Mouse (Mus musculus): Measurements from ENCODE around the gene Srsf7. TPM values are rescaled to one million over a fixed set of nuclear protein-coding genes. Genes with fewer than 3 reads are reported as not detected.

The Srsf7 gene
- polyA plus RNA-seq, 1 experiment: 33.3 TPM

DNA sequence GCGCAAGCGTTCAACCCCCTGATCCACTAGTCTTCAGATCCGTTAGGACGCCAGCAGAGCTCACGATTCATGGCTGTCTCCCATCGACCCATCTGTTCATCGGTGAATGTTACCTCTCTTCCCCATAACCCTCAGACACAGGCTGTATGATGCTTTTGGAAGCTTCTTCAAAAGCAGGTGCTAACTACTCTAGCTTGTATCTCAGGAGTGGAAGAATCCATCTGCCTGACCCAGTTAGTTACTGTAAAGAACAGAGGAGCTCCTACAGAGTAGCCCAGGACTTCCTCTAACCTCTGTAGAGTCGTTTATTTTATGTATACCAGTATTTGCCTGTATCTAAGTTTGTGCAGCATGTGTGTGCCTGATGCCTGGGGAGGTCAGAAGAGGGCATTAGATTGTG lies 50.2 kb downstream of the Srsf7 start:
- Histone ChIP-seq H3K4me1 (ENCODE audit: control insufficient read depth, insufficient read depth, insufficient read length, low read length) (no peaks in the 10 kb centered on the region), H3K4me3 (ENCODE audit: insufficient read depth, low read depth, low read length) (no peak overlapping the region), H3K27ac (replicated peaks; ENCODE audit: low read depth, low read length) (no peak overlapping the region)

DNA sequence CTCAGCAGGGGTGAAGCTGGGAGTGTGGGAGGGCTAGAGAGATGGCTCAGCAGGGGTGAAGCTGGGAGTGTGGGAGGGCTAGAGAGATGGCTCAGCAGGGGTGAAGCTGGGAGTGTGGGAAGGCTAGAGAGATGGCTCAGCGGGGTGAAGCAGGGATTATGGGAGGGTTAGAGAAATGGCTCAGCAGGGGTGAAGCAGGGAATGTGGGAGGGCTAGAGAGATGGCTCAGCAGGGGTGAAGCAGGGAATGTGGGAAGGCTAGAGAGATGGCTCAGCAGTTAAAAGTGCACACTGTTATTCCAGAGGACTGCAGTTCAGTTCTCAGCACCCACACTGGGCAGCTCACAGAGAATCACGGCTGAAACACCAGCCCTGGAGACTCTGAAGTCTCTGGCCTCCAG lies 53.5 kb downstream of the Srsf7 start:
- 0 out of 2 replicates have a peak, but pooled peaks cover 2% of the 10 kb centered on the region for H3K4me1 ChIP-seq (ENCODE audit: control insufficient read depth, insufficient read depth, insufficient read length, low read length)
- H3K27ac ChIP-seq (replicated peaks; ENCODE audit: low read depth, low read length): no peak overlapping the region

DNA sequence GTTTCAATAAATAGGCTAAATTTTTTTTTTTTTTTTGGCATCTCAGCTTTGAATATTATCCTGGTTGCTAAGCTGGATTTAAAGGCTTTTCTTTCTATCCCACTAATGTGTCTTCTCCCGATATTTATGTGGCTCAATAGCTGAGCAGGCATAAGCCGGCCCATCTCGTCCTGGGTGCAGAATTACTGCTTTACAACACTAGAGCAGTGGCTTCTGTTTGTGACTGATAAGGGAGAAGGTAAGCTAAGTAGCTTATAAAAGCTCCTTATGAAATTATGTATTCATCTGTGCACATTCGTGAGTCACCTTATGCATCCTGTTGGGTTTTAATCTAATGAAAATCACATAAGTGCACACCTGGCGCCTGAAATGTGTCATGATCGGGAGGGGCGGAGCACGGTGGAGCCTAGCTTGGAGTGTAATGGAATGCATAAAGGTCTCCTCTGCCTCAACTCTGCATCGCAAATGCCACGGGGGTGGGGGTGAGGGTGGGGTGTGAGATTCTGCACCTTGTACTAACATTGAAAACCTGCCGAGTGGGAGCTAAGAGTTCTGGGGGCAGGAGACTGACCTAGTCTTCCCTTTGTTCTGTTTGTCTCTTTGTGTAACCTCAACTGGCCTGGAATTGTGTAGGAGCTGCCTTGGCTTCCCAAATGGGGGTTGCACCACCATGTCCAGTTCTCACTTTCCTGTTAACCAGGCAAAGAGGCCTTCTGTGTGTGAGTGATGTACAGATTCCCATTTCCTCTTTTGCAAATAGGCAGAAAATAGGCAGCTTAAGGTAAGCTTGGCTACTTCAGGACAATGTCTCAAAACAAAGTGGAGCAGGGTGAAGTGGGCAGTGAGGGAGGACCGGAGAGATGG lies 54.1 kb downstream of the Srsf7 start:
- 0 out of 2 replicates have a peak, but pooled peaks cover 2% of the 10 kb centered on the region for H3K4me1 ChIP-seq (ENCODE audit: control insufficient read depth, insufficient read depth, insufficient read length, low read length)
- no peak overlapping the region for H3K27ac ChIP-seq (replicated peaks; ENCODE audit: low read depth, low read length)
- no peak overlapping the region for H3K4me3 ChIP-seq (ENCODE audit: insufficient read depth, low read depth, low read length)

More for the DNA sequence above, 53.5 kb downstream of the Srsf7 start:
- H3K4me3 ChIP-seq (ENCODE audit: insufficient read depth, low read depth, low read length): no peak overlapping the region

DNA sequence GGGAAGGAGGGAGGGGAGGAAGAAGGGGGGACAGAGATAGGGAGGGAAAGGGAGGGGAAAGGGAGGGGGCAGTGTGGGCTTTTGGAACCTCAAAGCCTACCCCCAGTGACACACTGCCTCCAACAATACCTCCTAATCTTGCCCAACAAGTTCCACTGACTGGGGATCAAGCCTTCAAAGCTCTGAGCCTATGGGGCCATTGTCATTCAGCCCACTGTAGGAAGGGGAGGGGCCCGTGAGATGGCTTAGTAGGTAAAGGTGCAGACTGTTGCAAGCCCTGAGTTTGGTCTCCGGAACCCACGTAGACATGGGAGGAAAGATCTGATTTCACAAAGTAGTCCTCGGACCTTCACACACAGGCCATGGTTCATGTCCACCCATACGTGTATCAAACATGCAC lies 55.8 kb downstream of the Srsf7 start:
- no peak overlapping the region for H3K4me3 ChIP-seq (ENCODE audit: insufficient read depth, low read depth, low read length)
- 0 out of 2 replicates have a peak, but pooled peaks cover 2% of the 10 kb centered on the region for H3K4me1 ChIP-seq (ENCODE audit: control insufficient read depth, insufficient read depth, insufficient read length, low read length)
- no peak overlapping the region for H3K27ac ChIP-seq (replicated peaks; ENCODE audit: low read depth, low read length)

Other genes starting within 250 kb of the Srsf7 start
- 15.9 and 22.5 TPM in 2 replicates for gene Hnrnpll, start 145.0 kb downstream of the Srsf7 start, polyA plus RNA-seq (2012; ENCODE audit: insufficient read depth, insufficient read length, missing spikeins)
- gene Galm, start 79.8 kb downstream of the Srsf7 start, polyA plus RNA-seq (2012; ENCODE audit: insufficient read depth, insufficient read length, missing spikeins): 61.2 and 63.9 TPM in 2 replicates
- not detected in 2 replicates for gene Ttc39d, start 153 bp upstream of the Srsf7 start, polyA plus RNA-seq (2012; ENCODE audit: insufficient read depth, insufficient read length, missing spikeins)
- 4.9 and 8.4 TPM in 2 replicates for gene Gemin6, start 17.1 kb upstream of the Srsf7 start, polyA plus RNA-seq (2012; ENCODE audit: insufficient read depth, insufficient read length, missing spikeins)
- gene Morn2, start 82.9 kb upstream of the Srsf7 start, polyA plus RNA-seq (2012; ENCODE audit: insufficient read depth, insufficient read length, missing spikeins): 16.0 and 24.1 TPM in 2 replicates
- 4.5 and 4.8 TPM in 2 replicates for gene Dhx57, start 83.2 kb upstream of the Srsf7 start, polyA plus RNA-seq (2012; ENCODE audit: insufficient read depth, insufficient read length, missing spikeins)
- gene Arhgef33, start 100.1 kb upstream of the Srsf7 start, polyA plus RNA-seq (2012; ENCODE audit: insufficient read depth, insufficient read length, missing spikeins): not detected in 2 replicates
- gene Gm10190, start 166.2 kb upstream of the Srsf7 start, polyA plus RNA-seq (2012; ENCODE audit: insufficient read depth, insufficient read length, missing spikeins): not detected in 2 replicates